Mouse (Mus musculus) ES-Bruce4 (cell line): ENCODE data around the gene Fzd2. TPM values are rescaled to one million over a fixed set of nuclear protein-coding genes. Genes with fewer than 3 reads are reported as not detected.

ENCODE experiments used
- H3K27ac ChIP-seq: 2 replicates; pipeline ENCODE4 v1.5.1; 2012; ENCODE audit warnings: low read length, inconsistent platforms; ENCODE audit not compliant: insufficient read depth
- H3K27me3 ChIP-seq: 2 replicates; pipeline ENCODE4 v1.6.1; 2012; ENCODE audit warnings: mild to moderate bottlenecking, low read length, inconsistent platforms; ENCODE audit not compliant: control insufficient read depth, poor library complexity, insufficient read depth, severe bottlenecking
- H3K36me3 ChIP-seq: 2 replicates; pipeline ENCODE4 v1.6.1; 2012; ENCODE audit warnings: inconsistent platforms, mild to moderate bottlenecking, low read length, moderate library complexity; ENCODE audit not compliant: control insufficient read depth, poor library complexity, insufficient read depth, severe bottlenecking
- H3K4me1 ChIP-seq: one replicate; pipeline ENCODE4 v1.8.1; 2011; ENCODE audit warnings: low read length; ENCODE audit not compliant: control insufficient read depth, insufficient read depth
- H3K4me3 ChIP-seq: 2 replicates; pipeline ENCODE4 v1.5.1; 2011; ENCODE audit warnings: low read depth, mild to moderate bottlenecking, low read length
- H3K9ac ChIP-seq: 2 replicates; pipeline ENCODE4 v1.6.1; 2012; ENCODE audit warnings: low read depth, mild to moderate bottlenecking, inconsistent platforms; ENCODE audit not compliant: poor library complexity, severe bottlenecking
- H3K9me3 ChIP-seq: replicated peaks from 2 replicates; pipeline ENCODE4 v1.6.1; 2012; ENCODE audit warnings: mild to moderate bottlenecking, low read length, inconsistent platforms; ENCODE audit not compliant: control insufficient read depth, poor library complexity, insufficient read depth, severe bottlenecking
- CTCF ChIP-seq: IDR thresholded peaks from one replicate; pipeline ENCODE4 v1.8.1; 2011; ENCODE audit warnings: low read depth, low read length
- EP300 ChIP-seq: IDR thresholded peaks from 2 replicates; pipeline ENCODE4 v1.6.1; 2011; ENCODE audit warnings: low read depth, low read length; ENCODE audit not compliant: insufficient read depth
- POLR2A ChIP-seq: IDR thresholded peaks from one replicate; pipeline ENCODE4 v1.8.1; 2011; ENCODE audit warnings: low read length; ENCODE audit not compliant: insufficient read depth
- polyA plus RNA-seq: library from polyadenylated mRNA; stranded (reverse); fragments of >200 nt; gene quantifications from 2 replicates; pipeline ENCODE4 v1.2.4, GENCODE M21; 2011; ENCODE audit warnings: low read depth; ENCODE audit not compliant: missing spikeins, insufficient read depth, insufficient read length

The Fzd2 gene
- polyA plus RNA-seq, 1 experiment: 30.3 TPM

- H3K4me1 ChIP-seq: peaks cover 9% of the 10 kb centered on the region
- peak overlapping the region; percentile 74 for H3K9ac ChIP-seq
- no peaks in the 10 kb centered on the region for H3K27me3 ChIP-seq
- TF ChIP-seq POLR2A (no peak), CTCF (no peak), EP300 (no peak)
- no peaks in the 10 kb centered on the region for H3K9me3 ChIP-seq
- no peaks in the 10 kb centered on the region for H3K36me3 ChIP-seq
- peak overlapping the region; percentile 60 for H3K27ac ChIP-seq
- H3K4me3 ChIP-seq: peak overlapping the region; percentile 54
Observed at GRCm38 (mm10) chr11:102633379-102633778, 29.2 kb downstream of the Fzd2 start.

DNA sequence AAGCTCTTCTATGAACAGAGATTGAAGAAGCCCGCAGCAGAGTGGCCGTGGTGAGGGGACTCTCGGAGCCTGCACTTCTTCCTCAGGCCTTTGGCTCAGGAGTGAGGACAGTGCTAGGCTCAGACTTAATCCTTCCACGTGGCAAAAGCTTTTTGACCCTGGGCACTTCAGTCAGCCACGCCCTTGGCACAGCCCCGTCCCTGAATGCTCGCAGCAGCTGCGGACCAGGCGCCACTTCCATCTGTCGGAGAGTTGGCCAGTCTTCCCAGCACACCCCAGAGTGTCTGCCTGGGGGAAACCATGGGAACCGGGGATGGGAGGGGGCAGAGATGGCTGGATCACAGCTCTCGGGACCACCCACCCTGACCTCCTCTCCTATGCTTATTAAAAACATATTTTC is 32.7 kb downstream of the Fzd2 start:
- Histone ChIP-seq H3K9ac (no peak overlapping the region), H3K27ac (no peak overlapping the region), H3K4me3 (no peak overlapping the region), H3K36me3 (no peaks in the 10 kb centered on the region), H3K27me3 (no peaks in the 10 kb centered on the region), H3K9me3 (no peaks in the 10 kb centered on the region), H3K4me1 (peaks cover 6% of the 10 kb centered on the region)
- TF ChIP-seq POLR2A (no peak), CTCF (no peak), EP300 (no peak)

GRCm38 (mm10) chr11:102643891-102644382 is 39.7 kb downstream of the Fzd2 start:
- no peak overlapping the region for H3K27ac ChIP-seq
- TF ChIP-seq CTCF (no peak), EP300 (0 out of 2 replicates have a peak, but pooled peaks have one; percentile 20)
- no peak overlapping the region for H3K9ac ChIP-seq
- no peaks in the 10 kb centered on the region for H3K4me1 ChIP-seq
- H3K27me3 ChIP-seq: no peaks in the 10 kb centered on the region
- H3K4me3 ChIP-seq: no peak overlapping the region
- H3K36me3 ChIP-seq: no peaks in the 10 kb centered on the region
- no peaks in the 10 kb centered on the region for H3K9me3 ChIP-seq

DNA sequence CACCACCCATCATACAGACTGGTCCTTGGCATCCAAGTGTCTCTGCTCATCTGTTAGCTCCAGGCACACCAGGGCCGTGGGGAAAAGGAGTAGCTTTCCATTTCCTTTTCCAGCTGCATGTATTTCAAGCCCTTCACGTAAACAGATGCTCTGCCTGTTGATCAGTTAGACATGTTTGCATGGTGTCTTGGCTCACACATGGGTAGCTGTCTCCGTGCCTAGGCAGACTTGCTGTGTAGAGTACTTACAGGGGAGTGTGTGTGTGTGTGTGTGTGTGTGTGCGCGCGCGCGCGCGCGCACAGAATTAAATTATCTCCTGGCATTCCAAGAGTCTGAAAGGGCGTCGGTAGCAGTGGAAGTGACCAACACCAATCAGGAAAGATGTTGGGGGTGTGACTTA is 42.0 kb downstream of the Fzd2 start:
- TF ChIP-seq CTCF (no peak), POLR2A (no peak), EP300 (no peak)
- Histone ChIP-seq H3K27me3 (no peaks in the 10 kb centered on the region), H3K4me1 (no peaks in the 10 kb centered on the region), H3K9me3 (no peaks in the 10 kb centered on the region), H3K9ac (no peak overlapping the region), H3K36me3 (no peaks in the 10 kb centered on the region), H3K4me3 (no peak overlapping the region), H3K27ac (no peak overlapping the region)

GRCm38 (mm10) chr11:102647885-102648284 is 43.7 kb downstream of the Fzd2 start:
- no peaks in the 10 kb centered on the region for H3K4me1 ChIP-seq
- H3K9ac ChIP-seq: no peak overlapping the region
- no peaks in the 10 kb centered on the region for H3K36me3 ChIP-seq
- H3K27me3 ChIP-seq: no peaks in the 10 kb centered on the region
- H3K9me3 ChIP-seq: no peaks in the 10 kb centered on the region
- no peak for TF ChIP-seq POLR2A
- no peak for TF ChIP-seq CTCF
- TF ChIP-seq EP300: no peak
- no peak overlapping the region for H3K4me3 ChIP-seq
- no peak overlapping the region for H3K27ac ChIP-seq

- Histone ChIP-seq H3K36me3 (no peaks in the 10 kb centered on the region), H3K4me1 (no peaks in the 10 kb centered on the region), H3K4me3 (no peak overlapping the region), H3K27ac (no peak overlapping the region), H3K27me3 (no peaks in the 10 kb centered on the region), H3K9me3 (no peaks in the 10 kb centered on the region), H3K9ac (no peak overlapping the region)
- TF ChIP-seq POLR2A (no peak), CTCF (peak; percentile 88), EP300 (no peak)
Observed at GRCm38 (mm10) chr11:102651381-102651780, 47.2 kb downstream of the Fzd2 start.
